Mouse (Mus musculus): ENCODE measurements around the gene Wwox.
A peak's percentile ranks its signal among the peaks of the same experiment; 100 is the strongest.

Gene Wwox

DNA sequence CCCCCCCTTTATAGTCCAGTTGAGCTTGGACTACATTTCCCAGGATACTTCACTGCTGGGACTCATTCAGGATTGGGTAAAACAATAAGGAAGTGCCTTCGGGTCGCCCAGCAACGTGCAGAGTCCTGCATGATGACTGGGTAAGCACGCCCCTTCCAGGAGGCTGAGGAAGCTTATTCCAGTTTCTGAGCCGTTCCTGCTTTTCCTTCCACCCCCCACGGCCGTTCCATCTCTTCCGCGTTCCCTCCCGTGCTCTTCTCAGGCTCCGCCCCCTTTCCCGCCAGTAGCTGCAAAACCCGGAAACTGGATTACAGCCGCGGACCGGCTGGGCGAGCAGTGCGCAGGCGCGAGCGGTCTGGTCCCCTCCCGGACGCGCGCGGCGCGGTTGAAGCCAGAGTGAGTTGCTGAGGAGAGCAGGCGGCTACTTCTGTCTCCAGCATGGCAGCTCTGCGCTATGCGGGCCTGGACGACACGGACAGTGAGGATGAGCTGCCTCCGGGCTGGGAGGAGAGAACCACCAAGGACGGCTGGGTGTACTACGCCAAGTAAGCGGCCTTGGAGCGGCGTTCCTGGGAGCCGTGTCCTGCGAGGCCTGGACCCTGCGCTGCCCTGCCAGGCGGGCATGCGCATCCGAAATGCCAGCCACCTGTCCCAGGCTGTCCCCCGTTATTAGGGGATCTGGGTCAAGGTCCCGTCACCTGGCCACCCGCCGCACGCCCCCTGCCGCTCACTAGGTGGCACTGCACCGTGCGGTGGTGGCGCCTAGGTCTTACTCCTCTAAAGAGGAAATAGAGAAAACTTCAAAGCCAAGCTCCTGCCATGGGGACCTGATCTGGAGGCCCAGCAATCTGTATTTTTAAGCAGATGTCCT, at the start of gene Wwox:
TSS of gene Wwox (plus strand) at position 322 of the 871 bp plus-strand sequence.
- DNase-seq (ENCODE audit: low spot score in 2 of 2), result peak; percentile 100

- DNase-seq (ENCODE audit: low spot score in 2 of 2), result no peak
These were observed 48.8 kb upstream of the Wwox start for GRCm38 (mm10) chr8:114390465-114391254.

- DNase-seq (ENCODE audit: low spot score in 2 of 2), result no peak
These were observed 41.1 kb upstream of the Wwox start for GRCm38 (mm10) chr8:114398326-114398725.

GRCm38 (mm10) chr8:114399273-114399672, 40.2 kb upstream of the Wwox start:
- no peak for DNase-seq (ENCODE audit: low spot score in 2 of 2)

GRCm38 (mm10) chr8:114401679-114402078, 37.8 kb upstream of the Wwox start:
- no peak for DNase-seq (ENCODE audit: low spot score in 2 of 2)

- DNase-seq (ENCODE audit: low spot score in 2 of 2), result no peak
These were observed 28.0 kb upstream of the Wwox start for GRCm38 (mm10) chr8:114411421-114411820.

DNA sequence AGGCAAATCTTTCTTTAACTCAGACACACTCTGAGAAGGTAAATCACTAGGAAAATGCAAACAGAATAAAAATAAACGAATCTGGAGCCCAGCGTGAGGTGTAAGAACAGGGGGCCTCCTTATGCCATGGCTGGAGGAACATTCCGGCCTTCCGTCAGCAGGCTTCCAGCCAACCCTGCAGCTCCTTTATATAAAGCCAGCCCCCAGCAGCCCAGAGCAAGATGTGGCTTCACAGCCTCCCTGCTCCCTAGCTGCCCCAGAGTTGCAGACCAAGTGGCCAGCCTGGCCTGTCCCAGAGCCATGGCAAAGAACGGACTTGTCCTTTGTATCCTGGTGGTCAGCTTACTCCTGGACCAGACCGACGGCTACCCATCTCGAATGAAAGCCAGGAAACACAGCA, 21.7 kb upstream of the Wwox start, which contains the start of gene Clec3a:
TSS of gene Clec3a (plus strand) at position 301 of the 400 bp plus-strand sequence.
- no peak for DNase-seq (ENCODE audit: low spot score in 2 of 2)

- DNase-seq (ENCODE audit: low spot score in 2 of 2), result no peak
These were observed 21.0 kb upstream of the Wwox start for GRCm38 (mm10) chr8:114418486-114418885.

DNA sequence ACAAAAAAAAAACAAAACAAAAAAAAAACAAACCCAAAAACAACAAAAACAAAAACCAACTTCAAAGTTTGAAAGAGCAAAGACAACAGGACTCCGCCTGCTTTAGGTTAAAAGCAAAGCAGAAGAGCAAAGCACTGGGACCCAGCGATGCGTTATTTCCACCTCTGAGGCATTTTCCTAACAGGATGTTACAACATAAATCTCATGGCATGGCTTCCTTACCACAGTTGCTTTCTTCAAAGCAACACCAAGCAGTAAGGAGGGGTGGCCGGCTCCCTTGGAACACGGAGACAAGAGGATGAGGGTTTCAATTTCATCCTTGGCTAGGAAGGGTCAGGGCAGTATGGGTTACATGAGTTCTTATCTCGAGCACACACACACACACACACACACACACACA, 20.6 kb upstream of the Wwox start:
- DNase-seq (ENCODE audit: low spot score in 2 of 2), result no peak

DNA sequence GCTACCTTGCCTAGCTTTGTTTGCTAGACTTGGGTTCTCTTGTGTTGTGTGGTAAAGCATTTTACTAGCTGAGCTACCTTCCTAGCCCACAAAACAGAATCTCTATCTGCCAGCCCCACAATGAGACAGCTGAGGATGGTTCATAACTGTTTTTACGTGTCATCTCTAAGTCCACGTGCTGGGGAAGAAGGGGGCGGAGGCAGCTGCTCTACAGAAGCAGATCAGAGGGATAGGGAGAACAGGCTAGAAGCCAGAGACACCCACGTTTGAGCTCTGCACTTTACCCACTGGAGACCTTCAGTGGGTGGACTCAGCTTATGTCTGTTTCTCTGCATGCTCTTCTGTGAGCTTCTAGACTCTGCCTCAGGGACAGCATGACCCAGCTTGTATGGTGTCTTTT, 17.9 kb upstream of the Wwox start:
- no peak for DNase-seq (ENCODE audit: low spot score in 2 of 2)

DNA sequence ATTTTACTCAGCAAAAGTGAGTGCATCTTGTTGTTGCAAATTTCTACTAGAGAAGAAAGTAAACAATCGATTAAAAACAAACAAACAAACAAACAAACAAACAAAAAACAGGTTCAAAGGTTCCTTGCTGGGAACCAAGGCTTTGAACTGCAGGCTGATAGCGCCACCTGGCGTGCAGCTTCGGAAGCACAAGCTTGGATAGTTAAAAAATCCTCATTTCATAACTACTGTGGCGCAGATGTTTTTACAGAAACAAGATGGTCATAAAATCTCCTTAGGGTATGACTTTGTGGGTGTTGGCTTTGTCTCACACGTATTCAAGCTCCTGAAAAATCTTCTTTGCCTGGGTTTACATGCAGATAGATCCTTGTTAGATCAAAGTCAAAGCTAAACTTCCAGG, 1.2 kb upstream of the Wwox start:
- DNase-seq (ENCODE audit: low spot score in 2 of 2), result peak; percentile 60 to 70

DNA sequence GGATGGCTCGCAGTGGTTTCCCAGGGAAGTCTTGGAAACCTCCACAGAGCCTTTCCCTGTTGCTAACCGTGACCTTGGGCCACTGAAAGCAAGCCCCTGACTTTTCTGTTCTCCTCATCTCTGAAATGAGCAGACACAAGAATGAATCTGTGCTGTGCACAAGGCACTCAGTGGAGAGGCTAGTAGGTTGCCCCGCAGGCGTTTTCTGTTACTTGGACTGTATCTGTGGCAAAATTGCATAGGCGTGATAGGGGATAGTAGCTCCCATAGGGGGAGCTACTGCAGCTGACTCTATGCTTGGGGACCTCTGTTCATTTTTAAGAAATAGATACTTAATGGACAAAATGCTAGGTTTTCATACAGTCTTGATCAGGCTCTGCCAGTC, 742 bp downstream of the Wwox start:
- no peak for DNase-seq (ENCODE audit: low spot score in 2 of 2)

- peak in 1 of 2 experiments; percentile 27 for DNase-seq (ENCODE audit: low spot score in 2 of 2)
These were observed 2.2 kb downstream of the Wwox start for GRCm38 (mm10) chr8:114441616-114442015.

DNA sequence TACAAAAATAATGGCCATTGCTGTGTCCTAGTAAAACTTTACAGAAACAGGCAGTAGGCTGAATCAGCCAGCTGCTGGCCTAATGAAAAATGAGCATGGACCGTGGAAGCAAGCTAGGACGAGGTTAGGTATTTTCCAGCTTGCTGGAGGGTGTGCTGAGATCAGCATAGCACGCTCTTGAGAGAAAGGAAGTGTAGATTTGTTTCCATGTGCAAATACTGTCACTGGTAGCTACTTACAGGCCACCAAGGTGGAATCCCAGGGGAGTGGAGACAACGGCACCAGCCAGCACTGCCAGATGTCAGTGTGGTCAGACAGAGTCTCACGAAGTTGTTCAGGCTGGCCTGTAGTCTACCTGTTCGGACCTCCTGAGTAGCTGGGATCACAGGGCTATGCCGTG, 7.4 kb downstream of the Wwox start:
- DNase-seq (ENCODE audit: low spot score in 2 of 2), result no peak

DNA sequence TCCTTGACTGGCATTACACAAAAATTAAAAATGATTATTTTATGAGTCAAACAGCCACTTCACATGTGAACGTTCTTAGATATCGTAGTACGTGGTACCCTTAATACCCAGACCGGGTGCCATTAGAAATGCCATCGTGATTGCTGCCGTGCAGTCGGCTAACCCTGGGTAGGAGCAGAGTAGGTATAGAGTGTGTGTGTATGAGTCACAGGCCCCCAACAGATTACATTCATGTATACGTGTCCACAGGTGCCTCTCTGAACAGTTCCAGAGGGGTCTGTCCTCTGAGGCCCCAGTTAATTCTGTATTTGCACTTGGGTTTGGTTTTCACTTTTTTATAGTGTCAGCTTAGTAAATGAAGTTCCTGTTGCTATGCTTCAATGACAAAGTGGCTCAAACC, 12.8 kb downstream of the Wwox start:
- no peak for DNase-seq (ENCODE audit: low spot score in 2 of 2)

GRCm38 (mm10) chr8:114452781-114453221, 13.3 kb downstream of the Wwox start:
- DNase-seq (ENCODE audit: low spot score in 2 of 2), result peak; percentile 34 to 68

DNA sequence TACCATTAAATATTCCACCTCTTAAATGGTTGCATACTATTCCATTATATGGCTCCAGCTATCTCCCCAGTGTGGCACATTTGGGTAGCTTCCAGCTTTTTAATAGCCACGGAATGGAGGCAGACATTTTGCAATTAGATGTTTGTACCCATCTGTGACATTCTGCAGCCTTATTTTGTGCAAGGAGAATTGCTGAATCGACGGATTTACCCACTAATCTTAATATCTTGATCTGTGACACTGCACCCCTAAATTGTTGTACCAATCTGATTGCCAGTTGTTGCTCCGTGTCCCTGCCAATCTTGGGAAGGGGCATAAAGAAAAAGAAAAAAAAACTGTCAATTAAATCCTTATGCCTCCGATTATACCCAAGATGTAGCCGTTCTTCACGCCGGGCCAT, 15.8 kb downstream of the Wwox start:
- no peak for DNase-seq (ENCODE audit: low spot score in 2 of 2)

- no peak for DNase-seq (ENCODE audit: low spot score in 2 of 2)
These were observed 16.5 kb downstream of the Wwox start for GRCm38 (mm10) chr8:114455953-114456352.

DNA sequence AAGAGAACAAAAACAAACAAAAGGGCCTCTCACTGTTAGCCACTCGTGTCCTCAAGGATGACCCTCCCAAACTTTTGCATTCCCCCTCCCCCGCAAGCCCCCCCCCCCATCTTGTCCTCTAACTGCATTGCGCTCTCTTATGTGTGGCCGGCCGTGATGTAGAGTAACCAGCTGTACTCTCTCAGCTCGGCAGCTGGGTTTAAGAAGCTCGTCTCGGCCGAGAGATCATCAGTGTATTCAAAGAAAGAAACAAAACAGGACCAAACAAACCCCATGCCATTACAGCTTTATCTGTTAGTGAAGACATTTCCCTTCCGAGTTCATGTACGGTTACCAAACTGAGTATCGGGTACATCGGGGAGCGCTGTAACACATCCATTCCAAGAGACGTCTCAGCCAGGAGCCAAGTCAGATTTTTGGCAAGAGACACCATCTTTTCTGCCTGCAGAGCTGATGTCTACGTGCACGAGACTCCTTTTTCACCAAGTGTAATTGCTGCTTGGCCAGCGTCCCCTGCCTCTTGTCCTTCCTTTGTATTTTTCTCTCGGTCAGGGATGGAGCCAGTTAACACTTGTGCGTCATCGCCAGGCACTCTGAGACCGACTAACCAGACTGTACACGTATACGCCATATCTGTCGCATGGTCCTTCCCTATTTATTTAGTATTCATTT, 18.8 kb downstream of the Wwox start:
- no peak for DNase-seq (ENCODE audit: low spot score in 2 of 2)

DNA sequence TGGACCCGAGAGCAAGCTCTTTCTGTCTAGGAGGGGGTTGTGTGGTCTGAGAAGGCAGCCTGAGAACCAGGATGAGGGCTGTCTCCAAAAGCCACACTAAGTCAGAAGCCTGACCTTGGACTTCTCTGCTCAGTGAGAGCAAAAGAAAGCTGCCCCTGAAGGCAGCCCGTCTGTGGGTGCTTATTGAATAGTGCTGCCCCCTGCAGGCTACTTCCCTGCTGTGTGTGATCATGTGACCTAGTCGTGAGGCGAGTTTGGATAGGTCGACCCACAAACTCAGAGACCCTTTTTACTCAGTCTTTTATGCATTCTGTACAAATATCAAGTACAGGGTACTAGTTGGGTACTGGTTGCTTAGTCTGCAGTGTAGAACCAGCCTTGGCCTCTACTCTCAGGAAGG, 21.1 kb downstream of the Wwox start:
- no peak for DNase-seq (ENCODE audit: low spot score in 2 of 2)

DNA sequence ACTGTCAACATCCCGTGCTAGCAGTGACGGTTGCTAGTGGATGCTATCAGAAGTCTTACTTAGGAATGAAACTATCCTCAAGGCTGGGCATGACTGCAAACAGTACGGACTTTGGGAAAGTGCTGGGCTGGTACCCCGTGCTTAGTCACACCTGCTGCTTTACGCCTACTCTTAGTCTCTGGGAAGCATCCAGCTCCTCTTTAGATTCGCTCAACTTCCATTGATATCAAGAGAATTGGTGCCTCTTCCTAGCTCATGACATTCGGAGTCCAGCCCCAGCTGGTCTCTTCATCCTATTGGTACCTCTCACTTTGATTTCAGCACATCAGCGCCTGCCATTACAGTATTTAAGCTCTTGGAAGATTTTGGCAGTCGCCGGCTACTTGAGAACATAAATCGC, 23.1 kb downstream of the Wwox start:
- no peak for DNase-seq (ENCODE audit: low spot score in 2 of 2)

DNA sequence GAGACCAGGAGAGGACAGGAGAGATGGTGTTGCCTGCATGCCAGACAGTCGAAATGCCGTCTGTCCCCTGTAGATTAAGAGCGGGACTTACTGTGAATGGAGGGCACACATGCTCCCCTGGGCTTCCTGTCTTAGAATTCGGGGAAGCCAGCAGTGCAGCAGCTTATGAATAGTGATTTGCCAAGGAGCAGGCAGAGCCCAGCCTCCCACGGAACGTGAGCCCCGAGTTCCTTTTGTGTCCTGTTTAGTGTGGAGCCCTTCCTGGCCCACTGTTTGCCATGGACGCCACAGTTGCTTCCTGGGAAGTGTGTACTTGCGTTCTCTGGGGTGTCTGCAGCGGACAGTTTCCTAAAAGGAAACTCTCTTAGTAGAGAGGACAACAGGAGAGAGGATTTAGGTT, 23.9 kb downstream of the Wwox start:
- no peak for DNase-seq (ENCODE audit: low spot score in 2 of 2)

All from cerebellum, postnatal 4 days (tissue).